Mouse (Mus musculus) layer of hippocampus, postnatal 14 days (tissue): ENCODE results near the gene Pgc. TPM values are rescaled to one million over a fixed set of nuclear protein-coding genes. Genes with fewer than 3 reads are reported as not detected.
A peak's percentile ranks its signal among the peaks of the same experiment; 100 is the strongest.

Source experiments
- DNase-seq, 2 experiments: peaks; one replicate each; pipeline ENCODE4 v3.0.0; 2021 to 2022; ENCODE audit warnings: low spot score in 2 of 2, mixed read lengths in 1 of 2
- long read RNA-seq, 2 experiments: library from polyadenylated mRNA; stranded (forward); transcript quantifications; one replicate each; pipeline ENCODE4 v2.0.0; 2021
- total RNA-seq, 2 experiments: library from RNA; stranded (reverse); gene quantifications; 2 replicates each; pipeline ENCODE4 v1.2.3; 2021

Pgc gene
- total RNA-seq, result not detected
- long read RNA-seq, experiment 1, result 0 reads
- long read RNA-seq, experiment 2, result 0 reads

DNA sequence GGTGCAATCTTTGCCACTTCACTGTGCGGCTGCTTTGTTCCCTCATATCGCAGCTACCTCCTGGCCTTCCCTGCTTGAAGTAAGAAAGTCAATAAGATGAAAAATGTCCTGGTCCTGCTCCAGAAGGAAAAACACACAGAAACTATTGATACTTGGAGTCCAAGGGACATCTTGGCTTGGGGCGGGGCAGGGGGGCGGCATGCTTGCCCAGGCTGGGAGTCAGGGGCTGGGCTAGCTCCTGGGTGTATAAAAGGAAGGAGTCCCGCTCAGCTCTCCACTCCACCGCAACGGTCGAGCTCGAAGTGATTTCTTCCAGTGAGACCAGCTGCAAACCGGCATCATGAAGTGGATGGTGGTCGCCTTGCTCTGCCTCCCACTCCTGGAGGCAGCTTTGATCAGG, at the start of gene Pgc:
Pgc (plus strand) TSS at position 277 of the 400 bp plus-strand sequence.
- DNase-seq, result no peak

GRCm38 (mm10) chr17:47678238-47678637, 48.4 kb upstream of the Pgc start:
- no peak for DNase-seq

- no peak for DNase-seq
These were observed 47.9 kb upstream of the Pgc start for GRCm38 (mm10) chr17:47678702-47679101.

DNA sequence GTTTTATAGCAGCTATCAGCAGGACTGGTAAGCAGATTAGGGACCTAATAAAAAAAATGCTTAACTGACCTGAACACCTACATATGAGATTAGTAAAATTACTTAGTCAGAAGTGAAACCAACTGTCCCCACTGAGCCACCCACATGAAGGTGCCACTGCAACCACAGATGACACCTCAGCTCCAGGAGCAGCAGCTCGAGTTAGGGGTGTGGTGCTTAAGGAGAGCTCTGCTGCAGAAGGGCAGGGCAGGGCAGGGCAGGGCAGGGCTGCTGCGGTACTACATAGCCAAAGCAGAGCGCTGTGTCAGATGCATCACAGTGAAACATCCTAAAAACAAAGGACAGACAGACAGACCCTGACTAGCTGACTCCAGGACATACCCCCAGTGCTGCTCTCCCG, 43.8 kb upstream of the Pgc start:
- DNase-seq, result no peak

DNA sequence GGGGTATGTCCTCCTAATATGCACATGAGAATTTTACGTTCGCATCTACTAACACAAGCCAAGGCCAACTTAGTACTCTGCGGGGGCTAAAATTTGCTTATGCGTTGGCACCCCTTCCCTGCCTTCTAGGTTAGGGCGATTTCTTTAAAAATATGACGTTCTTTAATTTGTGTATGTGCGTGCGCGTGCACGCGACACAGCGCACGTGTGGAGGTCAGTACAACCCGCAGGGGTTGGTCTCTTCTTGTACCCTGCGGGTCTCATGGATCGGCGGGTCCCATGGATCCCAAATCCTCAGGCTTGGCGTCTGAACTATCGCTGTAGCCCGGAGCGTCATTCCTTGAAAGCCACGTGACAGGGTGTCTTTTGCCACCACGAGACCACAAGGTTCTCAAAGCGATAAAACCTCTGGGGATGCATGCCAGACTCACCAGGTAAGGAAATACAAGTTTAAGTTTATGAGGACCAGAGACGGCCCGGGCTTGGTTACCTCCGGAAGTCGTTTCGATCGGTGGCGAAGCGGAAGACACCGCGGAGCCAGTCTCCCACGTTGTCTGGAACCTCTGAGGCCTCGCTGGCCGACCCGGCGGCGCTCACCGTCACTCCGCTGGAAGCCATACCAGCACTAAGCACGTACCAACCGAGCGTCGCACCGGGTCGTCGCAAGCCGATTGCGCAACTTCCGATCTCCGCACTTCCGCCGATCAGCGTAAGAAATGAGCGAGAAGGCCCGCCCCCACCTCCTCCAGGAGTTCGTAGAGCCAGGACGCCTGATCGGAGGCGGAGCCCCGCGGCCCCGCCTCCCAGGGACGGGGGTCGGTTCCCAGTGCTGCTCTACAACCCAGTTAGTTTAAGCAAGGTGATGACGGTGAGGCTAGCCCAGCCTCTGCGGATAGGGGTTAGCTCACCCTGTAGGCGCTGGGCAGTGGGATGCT, 39.0 kb upstream of the Pgc start:
- peak; percentile 91 to 97 for DNase-seq

- no peak for DNase-seq
These were observed 38.4 kb upstream of the Pgc start, which contains the start of gene Tomm6 for GRCm38 (mm10) chr17:47688344-47688607. Tomm6 (minus strand) TSS chr17:47688386.

GRCm38 (mm10) chr17:47688608-47689575, 37.8 kb upstream of the Pgc start, which contains the start of gene Frs3:
Frs3 (plus strand) TSS chr17:47689030.
- DNase-seq, result peak; percentile 80 to 82

GRCm38 (mm10) chr17:47689894-47690293, 36.7 kb upstream of the Pgc start:
- DNase-seq, result no peak

- DNase-seq, result no peak
These were observed 35.0 kb upstream of the Pgc start for GRCm38 (mm10) chr17:47691650-47692049.

DNA sequence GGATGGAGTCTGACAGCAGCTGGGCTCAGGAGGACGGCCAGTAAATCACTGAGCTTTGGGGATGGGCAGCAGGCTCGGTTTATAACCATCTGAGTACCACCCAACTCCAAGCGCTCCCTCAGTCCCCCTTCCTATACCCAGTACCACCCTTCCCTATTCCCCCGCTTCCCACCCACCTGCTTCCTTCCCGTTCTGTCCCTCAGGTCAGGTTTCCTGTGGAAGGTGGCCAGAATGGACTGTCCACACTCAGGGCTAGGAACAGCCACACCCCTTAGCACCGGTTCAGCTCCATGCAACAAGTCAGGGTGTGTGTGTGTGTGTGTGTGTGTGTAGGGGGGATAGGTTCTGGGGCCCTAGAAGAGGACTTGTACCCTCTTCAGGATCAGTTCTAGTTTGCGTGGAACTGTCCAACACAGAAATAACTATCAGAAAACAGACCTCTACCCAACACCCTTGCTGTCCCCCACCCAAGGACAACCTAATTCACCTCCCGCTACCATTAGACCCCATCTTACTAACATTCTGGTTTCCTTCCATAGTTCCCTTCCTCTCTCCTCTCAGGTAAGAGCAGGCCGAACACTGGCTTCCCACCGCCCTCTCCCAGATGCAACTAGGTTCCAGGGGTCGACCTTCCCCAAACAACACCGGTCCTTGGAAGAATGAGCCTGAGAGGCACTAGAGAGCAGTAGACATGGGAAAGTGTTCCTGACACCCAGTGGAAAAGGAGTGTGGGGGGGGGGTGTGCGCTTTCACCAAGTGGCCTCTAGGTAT, 32.8 kb upstream of the Pgc start:
- DNase-seq, result no peak

DNA sequence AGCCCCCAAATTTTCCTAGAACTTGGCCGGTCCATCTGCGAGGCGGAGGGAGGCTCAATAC, 32.4 kb upstream of the Pgc start, which contains the start of gene Gm21981:
Gm21981 (minus strand) TSS at position 14 of the 61 bp plus-strand sequence.
- no peak for DNase-seq

DNA sequence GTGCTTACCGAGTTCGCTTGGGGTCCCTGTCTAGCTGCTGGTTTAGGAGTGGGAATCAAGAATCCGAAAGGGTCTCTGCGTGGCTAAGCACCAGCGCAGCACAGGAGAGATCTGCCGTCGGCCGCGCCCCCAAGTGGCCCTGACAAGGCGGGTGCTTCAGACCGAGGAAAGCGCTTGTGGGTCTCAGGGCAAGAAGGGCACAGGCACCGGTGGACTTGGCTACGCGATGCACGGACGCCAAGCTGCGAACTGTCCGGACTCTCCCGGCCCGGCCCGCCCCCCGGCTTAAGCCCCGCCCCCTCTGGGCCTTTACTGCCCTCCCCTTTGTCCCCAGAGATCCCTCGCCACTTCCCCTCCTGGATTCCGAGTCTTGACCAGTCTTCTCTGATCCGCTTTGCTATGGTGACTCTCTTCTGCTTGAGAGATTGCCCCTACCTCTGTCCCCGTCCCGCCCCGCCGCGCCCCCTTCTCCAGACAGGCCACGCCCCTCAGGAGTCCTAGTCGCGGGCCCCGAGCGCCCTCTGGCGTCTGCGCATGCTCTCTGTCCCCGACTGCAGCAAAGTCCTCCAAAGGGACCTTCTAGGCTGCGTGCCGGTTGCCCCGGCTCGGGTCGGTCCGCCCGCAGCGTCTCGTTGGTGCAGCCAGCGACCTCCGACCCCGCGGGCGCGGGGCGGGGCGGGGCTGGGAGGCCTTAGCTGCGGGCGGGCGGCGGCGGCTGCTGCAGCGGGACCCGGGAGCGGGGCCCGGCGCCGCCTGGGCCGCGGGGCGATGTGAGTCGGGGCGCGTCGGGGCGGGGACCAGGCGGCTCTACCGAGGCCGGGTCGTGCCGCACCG, 31.9 kb upstream of the Pgc start, which contains the start of gene Prickle4:
Prickle4 (minus strand) TSS at position 234 of the 834 bp plus-strand sequence.
- DNase-seq, result peak; percentile 97

DNA sequence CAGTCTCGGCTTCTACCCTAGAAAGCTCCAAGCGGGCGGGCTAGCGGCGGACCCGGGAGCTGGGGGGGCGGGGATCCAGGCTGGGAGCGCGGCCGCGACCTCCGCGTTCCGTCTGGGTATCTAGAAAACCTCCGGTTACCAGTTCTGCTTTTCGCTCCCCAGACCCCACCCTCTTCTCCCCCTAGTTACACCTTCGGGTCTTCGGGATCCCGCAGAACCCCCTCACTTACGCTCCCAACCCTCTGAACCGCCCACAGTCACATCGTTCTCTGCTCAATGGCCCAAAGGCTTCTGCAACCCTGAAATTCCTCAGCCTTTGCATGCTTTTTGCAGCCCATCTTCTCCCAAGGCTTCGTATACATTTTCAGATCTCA, 31.3 kb upstream of the Pgc start:
- no peak for DNase-seq

DNA sequence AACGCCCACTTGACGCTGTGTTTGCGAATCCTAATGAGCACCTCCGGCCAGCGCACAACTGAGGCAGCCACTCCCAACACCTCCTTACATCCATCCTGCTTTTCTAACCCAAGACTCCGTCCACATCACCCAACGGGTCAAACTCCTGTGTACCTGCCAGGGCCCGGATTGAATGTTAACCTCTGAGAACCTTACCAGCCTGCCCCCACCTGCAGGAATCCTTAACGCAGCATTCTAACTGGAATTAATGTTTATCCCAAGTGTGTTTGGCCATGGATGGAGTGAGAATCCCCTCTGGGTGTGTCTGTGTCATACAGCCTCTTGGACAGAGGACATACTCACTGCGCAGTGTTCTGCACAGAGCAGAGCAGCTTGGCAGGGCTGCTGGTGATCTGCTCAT, 28.5 kb upstream of the Pgc start:
- DNase-seq, result no peak

DNA sequence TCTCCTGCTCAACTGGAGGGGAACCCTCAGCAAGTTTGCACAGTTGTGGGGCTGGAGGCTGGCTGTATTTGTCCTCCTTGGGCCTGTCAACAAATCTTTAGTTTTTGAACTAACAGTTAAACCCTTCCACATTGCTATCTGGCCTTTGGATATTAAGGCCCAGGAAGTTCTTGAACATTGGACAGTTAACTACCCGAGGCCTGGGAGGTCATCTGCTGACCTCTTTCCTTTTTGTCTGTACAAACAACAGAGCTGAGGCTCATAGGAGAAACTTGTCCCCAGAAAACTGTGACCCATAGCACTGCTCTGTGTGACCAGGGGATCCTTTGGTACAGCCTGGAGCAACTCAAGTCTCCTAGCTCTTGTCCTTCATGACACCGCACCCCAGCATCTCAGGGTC, 27.6 kb upstream of the Pgc start:
- no peak for DNase-seq

GRCm38 (mm10) chr17:47701793-47702192, 24.8 kb upstream of the Pgc start:
- DNase-seq, result no peak

GRCm38 (mm10) chr17:47702548-47703345, 23.9 kb upstream of the Pgc start:
- no peak for DNase-seq

DNA sequence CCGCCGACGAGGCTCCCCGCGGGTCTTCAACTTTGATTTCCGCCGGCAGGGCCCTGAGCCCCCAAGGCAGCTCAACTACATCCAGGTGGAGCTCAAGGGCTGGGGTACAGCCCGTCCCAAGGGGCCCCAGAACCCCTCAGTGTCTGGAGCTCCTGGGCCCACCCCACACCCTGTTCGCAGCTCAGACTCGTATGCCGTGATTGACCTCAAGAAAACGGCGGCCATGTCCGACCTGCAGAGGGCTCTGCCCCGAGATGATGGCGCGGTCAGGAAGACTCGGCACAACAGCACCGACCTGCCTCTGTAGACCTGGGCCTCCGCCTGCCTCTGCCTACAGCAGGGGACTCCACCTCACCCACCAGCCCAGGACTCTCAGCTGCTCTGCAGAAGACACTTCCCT, 23.1 kb upstream of the Pgc start:
- DNase-seq, result no peak

- DNase-seq, result no peak
These were observed 21.9 kb upstream of the Pgc start for GRCm38 (mm10) chr17:47704692-47705091.

DNA sequence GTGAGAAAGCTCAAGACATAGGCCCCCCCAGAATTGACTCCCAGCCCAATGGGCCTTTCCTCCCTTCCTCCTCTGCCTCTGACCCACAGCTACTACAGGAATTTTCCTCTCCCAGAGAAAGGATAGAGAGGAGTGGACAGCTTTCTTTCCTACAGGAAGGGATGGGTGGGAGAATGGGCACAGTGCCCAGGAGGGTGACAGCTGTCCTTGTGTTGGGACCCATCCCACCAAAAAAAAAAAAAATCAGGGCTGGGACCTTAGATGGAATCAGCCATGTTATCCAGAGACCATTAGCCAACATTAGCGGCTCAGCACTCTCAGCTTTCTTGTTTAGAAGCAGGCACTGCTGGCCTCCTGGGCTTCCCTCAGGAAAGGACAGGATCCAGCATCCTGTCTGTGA, 20.4 kb upstream of the Pgc start:
- no peak for DNase-seq
